Mouse (Mus musculus) heart, adult 2 months (tissue): Measurements from ENCODE around the gene Tap1. TPM values are rescaled to one million over a fixed set of nuclear protein-coding genes. Genes with fewer than 3 reads are reported as not detected.
"Not testable (repeated sequence)": the region's sequence is repeated elsewhere in the genome, so short reads cannot be mapped to it uniquely, and the experiment has no call there.

Experiments
- DNase-seq, 2 experiments: peaks; one replicate each; pipeline ENCODE4 v3.0.0; 2021
- H3K27ac ChIP-seq: fragments of 200-600 bp; 2 replicates; pipeline ENCODE4 v1.8.1; 2022
- H3K27me3 ChIP-seq: fragments of 200-500 bp; 2 replicates; pipeline ENCODE4 v1.6.1; 2012; ENCODE audit warnings: mild to moderate bottlenecking, low read length, inconsistent platforms, mixed read lengths; ENCODE audit not compliant: control insufficient read depth, insufficient read depth
- H3K36me3 ChIP-seq: fragments of 200-500 bp; 2 replicates; pipeline ENCODE4 v1.6.1; 2012; ENCODE audit warnings: low read length, inconsistent platforms; ENCODE audit not compliant: control insufficient read depth, insufficient read depth
- H3K4me1 ChIP-seq: fragments of 200-500 bp; 2 replicates; pipeline ENCODE4 v1.6.1; 2011; ENCODE audit warnings: low read length; ENCODE audit not compliant: control insufficient read depth, insufficient read depth
- H3K4me3 ChIP-seq: fragments of 200-600 bp; 2 replicates; pipeline ENCODE4 v1.8.1; 2022
- H3K79me2 ChIP-seq: fragments of 200-500 bp; replicated peaks from 2 replicates; pipeline ENCODE4 v1.6.1; 2012; ENCODE audit warnings: mild to moderate bottlenecking, inconsistent platforms, low read length, moderate library complexity, mixed read lengths; ENCODE audit not compliant: control insufficient read depth, insufficient read depth
- H3K9ac ChIP-seq: fragments of 200-500 bp; 2 replicates; pipeline ENCODE4 v1.6.1; 2012; ENCODE audit warnings: low read depth, mild to moderate bottlenecking, control low read depth, inconsistent platforms, low read length, mixed read lengths
- CTCF ChIP-seq: fragments of 200-600 bp; IDR thresholded peaks from 2 replicates; pipeline ENCODE4 v1.8.1; 2022; ENCODE audit warnings: antibody characterized with exemption, mild to moderate bottlenecking, moderate library complexity
- EP300 ChIP-seq: fragments of 200-500 bp; IDR thresholded peaks from 2 replicates; pipeline ENCODE4 v1.6.1; 2011; ENCODE audit warnings: low read depth, low read length, control low read depth; ENCODE audit not compliant: insufficient read depth
- POLR2A ChIP-seq: fragments of 200-500 bp; IDR thresholded peaks from 2 replicates; pipeline ENCODE4 v1.6.1; 2011; ENCODE audit warnings: mild to moderate bottlenecking, low read depth, low read length, control low read depth; ENCODE audit not compliant: insufficient read depth
- WGBS: fragments of 180-500 bp; shearing (Covaris S2); methylation state at CpG from one replicate; pipeline ENCODE4 v1.1.7; 2018; 5-methylcytosine and 5-hydroxymethylcytosine counted together
- intact Hi-C: fragments of 180-260 bp; cut with DNase I; formaldehyde crosslinking; loops from one replicate; pipeline ENCODE4 v1.15.1; 2025
- polyA plus RNA-seq: library from polyadenylated mRNA; depleted of rRNA; stranded (reverse); fragments of >200 nt; gene quantifications from 2 replicates; pipeline ENCODE4 v1.2.3, GENCODE M21; 2012
- total RNA-seq, 2 experiments: library from RNA; stranded (reverse); gene quantifications; 2 replicates each; pipeline ENCODE4 v1.2.3; 2021

The Tap1 gene
- total and polyA plus RNA-seq, 3 experiments: 3.4 to 11.7 (median 7.2) TPM

DNA sequence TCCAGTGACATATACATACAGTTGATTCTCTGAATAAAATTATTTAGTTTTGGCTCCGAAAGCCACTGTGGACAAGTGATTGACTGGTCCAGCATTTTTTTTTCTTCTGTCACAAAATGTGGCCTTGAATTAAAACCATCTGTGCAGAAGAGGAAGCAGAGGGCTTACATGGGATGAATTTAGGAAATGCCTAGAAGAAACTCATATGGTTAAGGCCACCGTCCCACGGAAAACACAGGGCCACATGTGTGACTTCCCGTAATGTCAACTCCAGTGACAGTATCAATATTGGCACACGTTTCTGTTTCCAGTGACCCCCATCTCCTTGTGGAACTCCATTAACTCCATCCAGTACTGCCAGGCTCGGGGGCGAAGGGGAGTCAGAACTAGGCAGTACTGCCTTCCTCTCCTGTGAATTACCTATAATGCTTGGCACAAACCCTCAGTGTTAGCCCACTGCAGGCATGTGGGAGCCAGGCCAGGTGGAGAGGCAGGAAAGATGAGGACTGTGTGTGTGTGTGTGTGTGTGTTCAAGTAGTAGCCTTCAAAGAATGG is 44.8 kb upstream of the Tap1 start:
- TF ChIP-seq CTCF: no peak
- no peak overlapping the region for H3K4me3 ChIP-seq
- no peaks in the 10 kb centered on the region for H3K36me3 ChIP-seq
- no peak overlapping the region for H3K9ac ChIP-seq
- peak in 1 of 2 experiments; percentile 36 for DNase-seq
- peaks cover 2% of the 10 kb centered on the region for H3K27me3 ChIP-seq
- peak overlapping the region; percentile 36 for H3K27ac ChIP-seq
- intact Hi-C loops: no loop called here
- 53% methylated on average over 7 of the region's 7 CpGs for WGBS
- peaks cover 4% of the 10 kb centered on the region; the same call in 1 of the 2 replicates for H3K4me1 ChIP-seq
- H3K79me2 ChIP-seq: no peaks in the 10 kb centered on the region

DNA sequence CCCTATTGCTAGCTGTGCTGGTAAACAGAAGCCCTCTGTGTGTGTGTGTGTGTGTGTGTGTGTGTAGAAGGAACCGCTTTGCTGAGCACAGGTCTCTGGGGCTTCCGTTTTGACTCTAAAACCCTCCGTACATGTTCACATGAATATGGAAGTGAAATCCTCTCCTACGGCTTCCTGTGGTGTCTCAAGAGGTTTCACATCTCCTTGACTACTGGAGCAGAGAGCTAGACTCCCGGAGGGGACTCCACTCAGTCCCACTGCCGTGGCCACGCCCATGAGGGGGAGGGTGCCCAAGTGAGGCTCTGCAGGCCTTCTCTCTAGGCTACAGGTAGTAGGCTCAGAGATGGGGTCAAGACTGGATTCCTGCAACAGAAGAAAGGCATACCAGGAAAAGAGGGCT is 44.3 kb upstream of the Tap1 start, which contains the start of gene H2-DMb2:
TSS of gene H2-DMb2 (plus strand) at position 275 of the 400 bp plus-strand sequence.
- H3K9ac ChIP-seq: no peak within 1 kb of the TSS
- peaks cover 2% of the 10 kb centered on the region for H3K27me3 ChIP-seq
- DNase-seq: peak; percentile 65 to 86
- 22% methylated on average over 7 of the region's 7 CpGs for WGBS
- peaks cover 4% of the 10 kb centered on the region; the same call in 1 of the 2 replicates for H3K4me1 ChIP-seq
- TF ChIP-seq POLR2A (no peak), EP300 (no peak), CTCF (no peak)
- no peaks in the 10 kb centered on the region for H3K79me2 ChIP-seq
- no peak within 1 kb of the TSS for H3K4me3 ChIP-seq
- intact Hi-C loops: no loop called here
- no peaks in the 10 kb centered on the region for H3K36me3 ChIP-seq
- H3K27ac ChIP-seq: peak within 1 kb of the TSS; percentile 36

- H3K79me2 ChIP-seq: no peaks in the 10 kb centered on the region
- intact Hi-C loops: no loop called here
- WGBS: 59% methylated on average over 5 of the region's 5 CpGs
- H3K4me1 ChIP-seq: peaks cover 4% of the 10 kb centered on the region; the same call in 1 of the 2 replicates
- TF ChIP-seq EP300 (no peak), CTCF (no peak), POLR2A (no peak)
- H3K27ac ChIP-seq: no peak overlapping the region
- H3K27me3 ChIP-seq: peaks cover 2% of the 10 kb centered on the region
- H3K4me3 ChIP-seq: no peak overlapping the region
- H3K36me3 ChIP-seq: no peaks in the 10 kb centered on the region
- DNase-seq: no peak
- H3K9ac ChIP-seq: no peak overlapping the region
Observed at GRCm38 (mm10) chr17:34143461-34143860, 43.9 kb upstream of the Tap1 start.

DNA sequence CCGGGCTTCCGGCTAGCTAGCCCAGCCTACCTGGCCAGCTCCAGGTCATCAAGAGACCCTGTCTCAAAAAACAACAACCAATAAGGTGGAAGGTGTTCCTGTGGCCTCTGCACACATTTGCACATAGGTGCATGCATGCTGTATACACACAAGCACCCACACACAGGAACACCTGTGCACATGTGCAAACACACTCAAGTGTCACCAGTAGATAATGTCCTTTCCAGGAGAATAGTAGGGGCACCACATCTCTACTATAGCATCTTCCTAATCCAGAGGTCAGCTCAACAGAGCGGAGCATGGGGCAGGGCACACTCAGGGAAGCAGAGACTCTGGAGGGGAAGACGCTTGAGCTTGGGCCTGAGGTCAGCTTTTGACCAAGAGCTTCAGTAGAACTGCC is 43.1 kb upstream of the Tap1 start:
- H3K27ac ChIP-seq, intact Hi-C loops, H3K4me1 ChIP-seq, H3K27me3 ChIP-seq, H3K4me3 ChIP-seq, H3K9ac ChIP-seq, H3K79me2 ChIP-seq, DNase-seq, H3K36me3 ChIP-seq: not testable (repeated sequence)
- WGBS: 88% methylated on average over 4 of the region's 4 CpGs

- WGBS: 68% methylated on average over 3 of the region's 3 CpGs
- Histone ChIP-seq H3K4me1 (peaks cover 4% of the 10 kb centered on the region; the same call in 1 of the 2 replicates), H3K36me3 (no peaks in the 10 kb centered on the region), H3K9ac (no peak overlapping the region), H3K79me2 (no peaks in the 10 kb centered on the region), H3K27ac (no peak overlapping the region), H3K4me3 (no peak overlapping the region), H3K27me3 (peaks cover 2% of the 10 kb centered on the region; the same call in 1 of the 2 replicates)
- intact Hi-C loops: no loop called here
- TF ChIP-seq POLR2A: no peak
- TF ChIP-seq CTCF: no peak
- no peak for TF ChIP-seq EP300
- peak in 1 of 2 experiments; percentile 32 for DNase-seq
Observed at GRCm38 (mm10) chr17:34144960-34145371, 42.4 kb upstream of the Tap1 start.

- intact Hi-C loops: no loop called here
- Histone ChIP-seq H3K79me2 (no peaks in the 10 kb centered on the region), H3K27ac (no peak within 1 kb of the TSS), H3K4me1 (no peaks in the 10 kb centered on the region), H3K27me3 (no peaks in the 10 kb centered on the region), H3K9ac (peak within 1 kb of the TSS; percentile 14; the same call in 1 of the 2 replicates), H3K36me3 (no peaks in the 10 kb centered on the region), H3K4me3 (no peak within 1 kb of the TSS)
- DNase-seq: peak in 1 of 2 experiments; percentile 53
- TF ChIP-seq CTCF (no peak), POLR2A (no peak), EP300 (no peak)
- 45% methylated on average over 4 of the region's 4 CpGs for WGBS
Observed at GRCm38 (mm10) chr17:34152923-34153322, 34.4 kb upstream of the Tap1 start, which contains the start of gene H2-DMb1. Gene H2-DMb1 (plus strand): TSS chr17:34153072.
